Mouse (Mus musculus): Measurements from ENCODE around the gene Gm44511. TPM values are rescaled to one million over a fixed set of nuclear protein-coding genes. Genes with fewer than 3 reads are reported as not detected.

Gene Gm44511
- polyA plus RNA-seq, 1 experiment from 2014 or later = not detected

DNA sequence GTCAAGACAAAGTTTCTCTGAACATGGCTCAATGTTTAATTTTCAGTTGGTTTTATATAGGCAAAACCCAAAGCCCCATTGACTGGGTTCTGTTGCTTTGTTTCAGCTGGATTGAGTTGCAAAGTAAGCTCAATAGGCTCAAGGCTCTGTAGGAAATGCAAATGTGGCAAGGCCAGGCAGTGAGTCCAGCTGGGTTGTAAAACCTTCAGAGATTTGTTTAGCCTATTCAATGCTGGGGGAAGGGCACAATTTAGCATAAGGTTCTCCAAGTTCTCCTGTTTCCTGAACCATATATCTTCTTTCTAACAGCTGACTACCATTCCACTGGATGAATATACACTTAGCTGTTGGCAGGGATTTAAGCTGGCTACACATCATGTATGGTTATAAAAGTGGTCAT, 91.2 kb downstream of the Gm44511 start:
- H3K27ac ChIP-seq (ENCODE audit: low read length) = no peak overlapping the region
- H3K27me3 ChIP-seq (ENCODE audit: control insufficient read depth, insufficient read depth, low read depth, low read length) = no peaks in the 10 kb centered on the region
- ATAC-seq = no peak
- no peaks in the 10 kb centered on the region for H3K36me3 ChIP-seq (ENCODE audit: control insufficient read depth, insufficient read depth, low read length)
- no peaks in the 10 kb centered on the region for H3K9me3 ChIP-seq (replicated peaks; ENCODE audit: control insufficient read depth, low read length, poor library complexity, severe bottlenecking)
- no peaks in the 10 kb centered on the region for H3K4me1 ChIP-seq (ENCODE audit: control insufficient read depth, insufficient read depth, low read length)
- H3K4me3 ChIP-seq (ENCODE audit: low read depth, low read length) = no peak overlapping the region
- H3K4me2 ChIP-seq (ENCODE audit: low read length) = no peak overlapping the region
- H3K9ac ChIP-seq (ENCODE audit: low read depth, low read length) = no peak overlapping the region

DNA sequence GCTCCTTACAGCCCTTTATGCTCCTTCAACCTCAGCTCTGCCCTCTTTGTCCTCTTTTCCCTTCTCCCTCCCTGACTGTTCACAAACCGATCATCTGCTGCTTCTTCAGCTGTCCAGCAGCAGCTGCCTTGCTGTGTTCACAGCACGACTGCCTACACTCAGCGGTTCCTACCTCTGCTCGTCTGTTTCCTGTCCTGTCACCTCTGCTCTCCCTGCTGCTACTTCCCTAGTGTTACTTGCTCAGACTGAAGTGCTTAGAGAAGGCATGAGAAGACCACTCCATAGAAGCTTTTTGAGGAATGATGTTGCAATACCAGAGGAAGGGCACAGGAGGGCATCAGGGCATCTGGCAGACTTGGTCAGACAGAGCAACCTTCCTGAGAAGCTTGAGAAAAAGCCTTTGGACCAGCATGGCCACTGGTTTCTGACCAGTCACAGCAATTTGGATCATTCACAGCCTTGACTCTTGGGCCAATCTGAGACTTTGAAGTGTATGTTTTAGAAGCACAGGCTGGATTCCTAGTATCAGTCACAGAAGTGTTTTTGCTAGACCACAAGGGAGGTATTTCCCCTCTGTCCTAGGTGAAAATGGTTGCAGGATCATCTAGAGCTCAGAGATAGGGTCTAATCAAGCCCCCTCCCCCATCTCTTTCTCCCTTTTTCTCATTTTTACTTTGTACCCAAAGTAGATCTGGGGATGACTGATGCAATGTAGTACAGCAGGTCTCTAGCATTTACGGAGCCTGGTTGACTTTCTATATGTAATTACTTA, 92.0 kb downstream of the Gm44511 start:
- Histone ChIP-seq H3K27ac (ENCODE audit: low read length) (no peak overlapping the region), H3K27me3 (ENCODE audit: control insufficient read depth, insufficient read depth, low read depth, low read length) (no peaks in the 10 kb centered on the region), H3K9me3 (replicated peaks; ENCODE audit: control insufficient read depth, low read length, poor library complexity, severe bottlenecking) (no peaks in the 10 kb centered on the region), H3K36me3 (ENCODE audit: control insufficient read depth, insufficient read depth, low read length) (no peaks in the 10 kb centered on the region), H3K4me3 (ENCODE audit: low read depth, low read length) (no peak overlapping the region), H3K4me2 (ENCODE audit: low read length) (no peak overlapping the region), H3K4me1 (ENCODE audit: control insufficient read depth, insufficient read depth, low read length) (no peaks in the 10 kb centered on the region), H3K9ac (ENCODE audit: low read depth, low read length) (no peak overlapping the region)
- WGBS = 70% methylated on average over 5 of the region's 5 CpGs
- ATAC-seq = no peak

DNA sequence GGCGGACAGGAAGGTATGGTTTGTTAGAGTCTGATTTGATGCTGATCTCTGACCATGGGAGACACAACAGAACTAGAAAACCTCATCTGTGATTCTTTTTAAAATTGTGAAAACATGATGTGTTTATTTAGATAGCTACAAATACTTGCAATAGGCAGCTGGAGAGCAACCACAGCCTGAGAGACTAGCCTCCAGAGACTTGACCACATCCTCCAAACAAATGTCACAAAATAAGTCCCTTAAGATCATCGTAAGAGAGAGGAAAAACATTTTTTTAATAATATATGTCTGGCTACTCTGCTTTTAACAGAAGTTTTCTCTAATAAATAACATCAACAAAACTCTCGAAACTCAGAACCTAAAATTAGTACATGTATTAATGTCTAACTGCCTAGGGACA, 94.1 kb downstream of the Gm44511 start:
- Histone ChIP-seq H3K27ac (ENCODE audit: low read length) (no peak overlapping the region), H3K36me3 (ENCODE audit: control insufficient read depth, insufficient read depth, low read length) (no peaks in the 10 kb centered on the region), H3K27me3 (ENCODE audit: control insufficient read depth, insufficient read depth, low read depth, low read length) (no peaks in the 10 kb centered on the region), H3K4me3 (ENCODE audit: low read depth, low read length) (no peak overlapping the region), H3K4me1 (ENCODE audit: control insufficient read depth, insufficient read depth, low read length) (no peaks in the 10 kb centered on the region), H3K9me3 (replicated peaks; ENCODE audit: control insufficient read depth, low read length, poor library complexity, severe bottlenecking) (no peaks in the 10 kb centered on the region), H3K9ac (ENCODE audit: low read depth, low read length) (no peak overlapping the region), H3K4me2 (ENCODE audit: low read length) (no peak overlapping the region)
- WGBS = 86% methylated on average over 3 of the region's 3 CpGs
- no peak for ATAC-seq

Other genes starting within 250 kb of the Gm44511 start
- 1.4 and 3.5 TPM in 2 replicates for gene A2ml1, start 244.7 kb downstream of the Gm44511 start, polyA plus RNA-seq (2015; fragmentation: Nextera tagmentation; extraction: Ambion mirVana)
- gene Klrb1a, start 202.8 kb downstream of the Gm44511 start, polyA plus RNA-seq (2015; fragmentation: Nextera tagmentation; extraction: Ambion mirVana) = not detected in 2 replicates
- not detected in 2 replicates for gene Clec2h, start 163.9 kb downstream of the Gm44511 start, polyA plus RNA-seq (2015; fragmentation: Nextera tagmentation; extraction: Ambion mirVana)
- 0.90 and 1.3 TPM in 2 replicates for gene Klrb1, start 103.3 kb downstream of the Gm44511 start, polyA plus RNA-seq (2015; fragmentation: Nextera tagmentation; extraction: Ambion mirVana)
- gene Klrb1c, start 37.1 kb downstream of the Gm44511 start, polyA plus RNA-seq (2015; fragmentation: Nextera tagmentation; extraction: Ambion mirVana) = not detected in 2 replicates
- not detected in 2 replicates for gene Klrb1b, start within 50 bp of the Gm44511 start, polyA plus RNA-seq (2015; fragmentation: Nextera tagmentation; extraction: Ambion mirVana)
- not detected in 2 replicates for gene Clec2i, start 61.3 kb upstream of the Gm44511 start, polyA plus RNA-seq (2015; fragmentation: Nextera tagmentation; extraction: Ambion mirVana)
- gene BC035044, start 64.8 kb upstream of the Gm44511 start, polyA plus RNA-seq (2015; fragmentation: Nextera tagmentation; extraction: Ambion mirVana) = 0.23 TPM in 1 of 2 replicates, not detected in the other
- not detected in 2 replicates for gene Clec2g, start 108.1 kb upstream of the Gm44511 start, polyA plus RNA-seq (2015; fragmentation: Nextera tagmentation; extraction: Ambion mirVana)
- gene Klrb1f, start 219.6 kb upstream of the Gm44511 start, polyA plus RNA-seq (2015; fragmentation: Nextera tagmentation; extraction: Ambion mirVana) = 0.80 and 0.87 TPM in 2 replicates

Data from midbrain, embryonic 16.5 days (tissue).